ENCODE assay signal across 10 mouse cellular contexts in genomic region chr6:85160201-85160923, GRCm38 (mm10). TPM values are rescaled to one million over a fixed set of nuclear protein-coding genes. Genes with fewer than 3 reads are reported as not detected.
DNase-seq lines count a peak whose midpoint lies in the region; ATAC-seq lines count a peak whose summit lies in the region.
"Had no signal": no experiment of that assay in that cellular context is flagged by ENCODE, and none has a peak within 500 bp of the region (broad histone marks: within the 10 kb centered on the region; RNA-seq: fewer than 3 reads in every experiment).

No protein-coding gene starts in this region.

- no peak overlapping the region for H3K4me2 ChIP-seq in liver, embryonic 12.5 days
- H3K4me2 ChIP-seq: embryonic facial prominence, embryonic 15.5 days had no signal

- H3K9me3 ChIP-seq in liver, embryonic 12.5 days (replicated peaks) = no peaks in the 10 kb centered on the region
- H3K9me3 ChIP-seq: embryonic facial prominence, embryonic 15.5 days had no signal

- peaks cover 16% of the 10 kb centered on the region for H3K27me3 ChIP-seq in liver, embryonic 12.5 days (replicated peaks)
- no peaks in the 10 kb centered on the region for H3K27me3 ChIP-seq in splenic B cell, adult 2 months (ENCODE audit: control insufficient read depth, insufficient read depth, low read length, poor library complexity, severe bottlenecking)
- H3K27me3 ChIP-seq: embryonic facial prominence, embryonic 15.5 days had no signal

- WGBS in liver, embryonic 12.5 days (ENCODE audit: insufficient replicate concordance) = 35% methylated on average over 4 of the region's 4 CpGs

- ATAC-seq in liver, embryonic 12.5 days = no peak

- H3K4me1 ChIP-seq in liver, embryonic 12.5 days = peaks cover 6% of the 10 kb centered on the region; the same call in 1 of the 2 replicates

- peak; percentile 68 for DNase-seq in liver
- peak; percentile 59 for DNase-seq in c-Kit-positive CD71-positive TER-119-positive erythroid progenitor cells, embryonic 14.5 days (ENCODE audit: low spot score)
- peak; percentile 83 for DNase-seq in forelimb bud, embryonic 11.5 days (ENCODE audit: low read depth, low spot score)
- peak; percentile 78 for DNase-seq in induced T-regulatory cell, adult 2 months (ENCODE audit: low read depth)
- DNase-seq in left cerebral cortex, postnatal 10 days (ENCODE audit: extremely low spot score in 1 of 2, low spot score in 2 of 2) = peak; percentile 79 to 83
- peak; percentile 19 to 57 for DNase-seq in monocyte, adult 2 months (ENCODE audit: low read depth in 1 of 2, low spot score in 2 of 2)
- peak; percentile 76 for DNase-seq in splenic B cell, adult 2 months (ENCODE audit: low read depth, low spot score)

- H3K4me3 ChIP-seq in liver, embryonic 12.5 days = no peak overlapping the region
- H3K4me3 ChIP-seq: embryonic facial prominence, embryonic 15.5 days had no signal

- intact Hi-C loops in left cerebral cortex, postnatal 10 days (cut with DNase I) = loop anchor here (5.0 kb wide), 2 partner anchors 77 to 232 kb away; no protein-coding TSS in a partner anchor

- no peak overlapping the region for H3K27ac ChIP-seq in liver, embryonic 12.5 days
- H3K27ac ChIP-seq: embryonic facial prominence, embryonic 15.5 days had no signal

- H3K9ac ChIP-seq in liver, embryonic 12.5 days = no peak overlapping the region
- H3K9ac ChIP-seq: embryonic facial prominence, embryonic 15.5 days had no signal

- H3K36me3 ChIP-seq in liver, embryonic 12.5 days = no peaks in the 10 kb centered on the region
- no peaks in the 10 kb centered on the region for H3K36me3 ChIP-seq in splenic B cell, adult 2 months (ENCODE audit: control insufficient read depth, insufficient read depth, low read length, poor library complexity, severe bottlenecking)
- H3K36me3 ChIP-seq: embryonic facial prominence, embryonic 15.5 days had no signal

RNA-seq across cellular contexts. Expression of gene Spr, which starts 22.8 kb away (rescaled TPM):
- polyA plus RNA-seq in liver, embryonic 12.5 days (2016; fragmentation: Nextera tagmentation; extraction: Ambion mirVana) = 31.9 and 32.3 TPM in 2 replicates
- total RNA-seq in left cerebral cortex, postnatal 10 days (2021) = 10 to 100 TPM; 39.0 to 41.6 TPM

RNA-seq across cellular contexts. Expression of gene Emx1, which starts 26.9 kb away (rescaled TPM):
- polyA plus RNA-seq in liver, embryonic 12.5 days (2016; fragmentation: Nextera tagmentation; extraction: Ambion mirVana) = not detected in 2 replicates
- 10 to 100 TPM; 40.6 to 46.0 TPM for total RNA-seq in left cerebral cortex, postnatal 10 days (2021)
- polyA plus RNA-seq: stomach, embryonic 16.5 days had no signal
